Mouse (Mus musculus): Measurements from ENCODE around the gene Cotl1.

The Cotl1 gene

GRCm38 (mm10) chr8:119809620-119810019 lies 30.7 kb downstream of the Cotl1 start:
- no peak overlapping the region for H3K4me3 ChIP-seq (replicated peaks; ENCODE audit: low read length)
- peaks cover 51% of the 10 kb centered on the region for H3K4me1 ChIP-seq (replicated peaks; ENCODE audit: low read depth, low read length)
- no peaks in the 10 kb centered on the region for H3K9me3 ChIP-seq (ENCODE audit: low read length)
- peaks cover 8% of the 10 kb centered on the region; the same call in 1 of the 2 replicates for H3K36me3 ChIP-seq (ENCODE audit: insufficient read depth, low read length)
- H3K27me3 ChIP-seq (ENCODE audit: insufficient read depth, low read length) = 0 out of 2 replicates have a peak, but pooled peaks cover under 1% of the 10 kb centered on the region
- TF ChIP-seq POU5F1 (IDR thresholded peaks at IDR 0.05; ENCODE audit: borderline replicate concordance, low read length) = no peak
- TF ChIP-seq NANOG (IDR thresholded peaks at IDR 0.05; ENCODE audit: borderline replicate concordance, low read length) = no peak
- no peak for TF ChIP-seq CTCF (conservative IDR thresholded peaks at IDR 0.05; ENCODE audit: low read length)

GRCm38 (mm10) chr8:119807687-119808086 lies 32.7 kb downstream of the Cotl1 start:
- H3K36me3 ChIP-seq (ENCODE audit: insufficient read depth, low read length) = peaks cover 8% of the 10 kb centered on the region; the same call in 1 of the 2 replicates
- peaks cover 32% of the 10 kb centered on the region for H3K4me1 ChIP-seq (replicated peaks; ENCODE audit: low read depth, low read length)
- no peaks in the 10 kb centered on the region for H3K9me3 ChIP-seq (ENCODE audit: low read length)
- H3K27me3 ChIP-seq (ENCODE audit: insufficient read depth, low read length) = 0 out of 2 replicates have a peak, but pooled peaks cover 3% of the 10 kb centered on the region
- no peak for TF ChIP-seq NANOG (IDR thresholded peaks at IDR 0.05; ENCODE audit: borderline replicate concordance, low read length)
- TF ChIP-seq POU5F1 (IDR thresholded peaks at IDR 0.05; ENCODE audit: borderline replicate concordance, low read length) = no peak
- TF ChIP-seq CTCF (conservative IDR thresholded peaks at IDR 0.05; ENCODE audit: low read length) = no peak
- no peak overlapping the region for H3K4me3 ChIP-seq (replicated peaks; ENCODE audit: low read length)

GRCm38 (mm10) chr8:119806422-119807263 lies 33.7 kb downstream of the Cotl1 start:
- no peak for TF ChIP-seq CTCF (conservative IDR thresholded peaks at IDR 0.05; ENCODE audit: low read length)
- Histone ChIP-seq H3K4me3 (replicated peaks; ENCODE audit: low read length) (no peak overlapping the region), H3K27me3 (ENCODE audit: insufficient read depth, low read length) (0 out of 2 replicates have a peak, but pooled peaks cover 3% of the 10 kb centered on the region), H3K4me1 (replicated peaks; ENCODE audit: low read depth, low read length) (peaks cover 22% of the 10 kb centered on the region), H3K9me3 (ENCODE audit: low read length) (no peaks in the 10 kb centered on the region), H3K36me3 (ENCODE audit: insufficient read depth, low read length) (peaks cover 8% of the 10 kb centered on the region; the same call in 1 of the 2 replicates)

GRCm38 (mm10) chr8:119805275-119805674 lies 35.1 kb downstream of the Cotl1 start:
- H3K9me3 ChIP-seq (ENCODE audit: low read length) = no peaks in the 10 kb centered on the region
- peaks cover 16% of the 10 kb centered on the region for H3K4me1 ChIP-seq (replicated peaks; ENCODE audit: low read depth, low read length)
- TF ChIP-seq CTCF (conservative IDR thresholded peaks at IDR 0.05; ENCODE audit: low read length) = no peak
- no peak for TF ChIP-seq NANOG (IDR thresholded peaks at IDR 0.05; ENCODE audit: borderline replicate concordance, low read length)
- TF ChIP-seq POU5F1 (IDR thresholded peaks at IDR 0.05; ENCODE audit: borderline replicate concordance, low read length) = no peak
- H3K4me3 ChIP-seq (replicated peaks; ENCODE audit: low read length) = no peak overlapping the region
- H3K27me3 ChIP-seq (ENCODE audit: insufficient read depth, low read length) = peaks cover 3% of the 10 kb centered on the region; the same call in 1 of the 2 replicates
- peaks cover 8% of the 10 kb centered on the region; the same call in 1 of the 2 replicates for H3K36me3 ChIP-seq (ENCODE audit: insufficient read depth, low read length)

GRCm38 (mm10) chr8:119802592-119802991 lies 37.8 kb downstream of the Cotl1 start:
- Histone ChIP-seq H3K9me3 (ENCODE audit: low read length) (no peaks in the 10 kb centered on the region), H3K4me1 (replicated peaks; ENCODE audit: low read depth, low read length) (peaks cover 33% of the 10 kb centered on the region), H3K36me3 (ENCODE audit: insufficient read depth, low read length) (no peaks in the 10 kb centered on the region), H3K27me3 (ENCODE audit: insufficient read depth, low read length) (peaks cover 3% of the 10 kb centered on the region; the same call in 1 of the 2 replicates), H3K4me3 (replicated peaks; ENCODE audit: low read length) (no peak overlapping the region)
- TF ChIP-seq CTCF (conservative IDR thresholded peaks at IDR 0.05; ENCODE audit: low read length) (peak; percentile 90), NANOG (IDR thresholded peaks at IDR 0.05; ENCODE audit: borderline replicate concordance, low read length) (no peak)

- H3K27me3 ChIP-seq (ENCODE audit: insufficient read depth, low read length) = peaks cover 3% of the 10 kb centered on the region; the same call in 1 of the 2 replicates
- H3K4me1 ChIP-seq (replicated peaks; ENCODE audit: low read depth, low read length) = peaks cover 34% of the 10 kb centered on the region
- H3K9me3 ChIP-seq (ENCODE audit: low read length) = no peaks in the 10 kb centered on the region
- H3K4me3 ChIP-seq (replicated peaks; ENCODE audit: low read length) = no peak overlapping the region
- H3K36me3 ChIP-seq (ENCODE audit: insufficient read depth, low read length) = no peaks in the 10 kb centered on the region
- TF ChIP-seq CTCF (conservative IDR thresholded peaks at IDR 0.05; ENCODE audit: low read length) (no peak), POU5F1 (IDR thresholded peaks at IDR 0.05; ENCODE audit: borderline replicate concordance, low read length) (no peak), NANOG (IDR thresholded peaks at IDR 0.05; ENCODE audit: borderline replicate concordance, low read length) (no peak)
Observed at GRCm38 (mm10) chr8:119801168-119801567, 39.2 kb downstream of the Cotl1 start.

- TF ChIP-seq POU5F1 (IDR thresholded peaks at IDR 0.05; ENCODE audit: borderline replicate concordance, low read length) = no peak
- TF ChIP-seq NANOG (IDR thresholded peaks at IDR 0.05; ENCODE audit: borderline replicate concordance, low read length) = no peak
- no peak for TF ChIP-seq CTCF (conservative IDR thresholded peaks at IDR 0.05; ENCODE audit: low read length)
- H3K9me3 ChIP-seq (ENCODE audit: low read length) = no peaks in the 10 kb centered on the region
- peaks cover 43% of the 10 kb centered on the region for H3K4me1 ChIP-seq (replicated peaks; ENCODE audit: low read depth, low read length)
- H3K4me3 ChIP-seq (replicated peaks; ENCODE audit: low read length) = no peak overlapping the region
- no peaks in the 10 kb centered on the region; the same call in 1 of the 2 replicates for H3K27me3 ChIP-seq (ENCODE audit: insufficient read depth, low read length)
- no peaks in the 10 kb centered on the region for H3K36me3 ChIP-seq (ENCODE audit: insufficient read depth, low read length)
Observed at GRCm38 (mm10) chr8:119798965-119799264, 41.4 kb downstream of the Cotl1 start.

- no peak for TF ChIP-seq NANOG (IDR thresholded peaks at IDR 0.05; ENCODE audit: borderline replicate concordance, low read length)
- TF ChIP-seq CTCF (conservative IDR thresholded peaks at IDR 0.05; ENCODE audit: low read length) = no peak
- TF ChIP-seq POU5F1 (IDR thresholded peaks at IDR 0.05; ENCODE audit: borderline replicate concordance, low read length) = no peak
- Histone ChIP-seq H3K27me3 (ENCODE audit: insufficient read depth, low read length) (no peaks in the 10 kb centered on the region; the same call in 1 of the 2 replicates), H3K9me3 (ENCODE audit: low read length) (no peaks in the 10 kb centered on the region), H3K4me1 (replicated peaks; ENCODE audit: low read depth, low read length) (peaks cover 43% of the 10 kb centered on the region), H3K36me3 (ENCODE audit: insufficient read depth, low read length) (no peaks in the 10 kb centered on the region), H3K4me3 (replicated peaks; ENCODE audit: low read length) (peak overlapping the region; percentile 69)
Observed at GRCm38 (mm10) chr8:119798170-119798964, 42.0 kb downstream of the Cotl1 start.
